Mouse (Mus musculus) liver, embryonic 14.5 days (tissue): ENCODE measurements around the gene Crb2.

Source experiments
- CTCF ChIP-seq: IDR thresholded peaks from 2 replicates; pipeline ENCODE4 v1.5.1; 2016; ENCODE audit warnings: antibody characterized with exemption, low read depth, control low read depth
- EP300 ChIP-seq: IDR thresholded peaks from 2 replicates; pipeline ENCODE4 v1.6.1; 2016; ENCODE audit warnings: antibody characterized with exemption, low read depth

GRCm38 (mm10) chr2:37741806-37742554 lies 34.1 kb upstream of the Crb2 start:
- TF ChIP-seq CTCF, result no peak
- TF ChIP-seq EP300, result no peak
